Mouse (Mus musculus) liver, postnatal 0 days (tissue): Measurements from ENCODE around the gene Spaar.

Source experiments
- CTCF ChIP-seq: sonication (generic); IDR thresholded peaks from 2 replicates; pipeline ENCODE4 v1.5.1; 2016; ENCODE audit warnings: antibody characterized with exemption, low read depth
- EP300 ChIP-seq: IDR thresholded peaks from 2 replicates; pipeline ENCODE4 v1.6.1; 2016; ENCODE audit warnings: antibody characterized with exemption, low read depth, mild to moderate bottlenecking

DNA sequence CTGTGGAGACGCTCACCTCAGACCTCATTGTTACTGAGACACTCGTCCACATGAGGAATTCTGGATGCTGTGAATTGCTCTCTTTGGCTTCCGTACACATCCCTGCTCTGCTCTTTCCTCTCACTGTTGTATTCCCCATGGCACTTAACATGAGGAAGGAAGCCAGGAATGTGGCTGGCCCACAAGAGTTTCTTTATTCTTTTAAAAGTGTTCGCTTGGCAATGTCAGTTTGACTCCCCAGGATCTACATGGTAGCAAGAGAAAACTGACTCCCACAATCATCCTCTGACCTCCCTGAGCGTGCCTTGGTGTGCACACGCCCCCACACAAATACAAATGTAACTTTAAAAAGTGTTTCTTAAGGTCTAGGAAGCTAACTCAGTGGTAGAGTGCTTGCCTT is 41.8 kb downstream of the Spaar start:
- TF ChIP-seq CTCF (no peak), EP300 (no peak)
